Mouse (Mus musculus): ENCODE measurements around the gene Rln3.

The Rln3 gene

GRCm38 (mm10) chr8:84012499-84013165 is 32.2 kb downstream of the Rln3 start:
- peak; percentile 18 for DNase-seq

- peak; percentile 32 for DNase-seq
These were observed 32.9 kb downstream of the Rln3 start, which contains the start of gene 2210011C24Rik for GRCm38 (mm10) chr8:84011705-84012498. Gene 2210011C24Rik (minus strand): TSS chr8:84012171.

- DNase-seq, result peak; percentile 60
These were observed 33.9 kb downstream of the Rln3 start for GRCm38 (mm10) chr8:84010625-84011611.

- DNase-seq, result peak; percentile 78
These were observed 34.9 kb downstream of the Rln3 start for GRCm38 (mm10) chr8:84009876-84010275.

GRCm38 (mm10) chr8:84008362-84008761 is 36.4 kb downstream of the Rln3 start:
- DNase-seq, result no peak

GRCm38 (mm10) chr8:84005502-84005901 is 39.3 kb downstream of the Rln3 start:
- peak; percentile 46 for DNase-seq

GRCm38 (mm10) chr8:84004533-84005201 is 40.1 kb downstream of the Rln3 start:
- DNase-seq, result peak; percentile 94

- peak; percentile 29 for DNase-seq
These were observed 41.1 kb downstream of the Rln3 start for GRCm38 (mm10) chr8:84003612-84004246.

GRCm38 (mm10) chr8:84002957-84003611 is 41.7 kb downstream of the Rln3 start:
- peak; percentile 60 for DNase-seq

GRCm38 (mm10) chr8:84001281-84002000 is 43.4 kb downstream of the Rln3 start, which contains the start of gene 1700067K01Rik:
Gene 1700067K01Rik (plus strand): TSS chr8:84001502.
- peak; percentile 38 for DNase-seq

GRCm38 (mm10) chr8:83999825-84000224 is 45.0 kb downstream of the Rln3 start:
- no peak for DNase-seq

GRCm38 (mm10) chr8:83999057-83999705 is 45.6 kb downstream of the Rln3 start:
- DNase-seq, result peak; percentile 46

- DNase-seq, result peak; percentile 62
These were observed 46.4 kb downstream of the Rln3 start for GRCm38 (mm10) chr8:83998231-83999056.

GRCm38 (mm10) chr8:83997511-83998141 is 47.2 kb downstream of the Rln3 start, which contains the start of gene Samd1:
Gene Samd1 (plus strand): TSS chr8:83997672.
- DNase-seq, result peak; percentile 70

- DNase-seq, result peak; percentile 82
These were observed 48.0 kb downstream of the Rln3 start for GRCm38 (mm10) chr8:83996567-83997505.

- DNase-seq, result peak; percentile 74
These were observed 48.8 kb downstream of the Rln3 start for GRCm38 (mm10) chr8:83995973-83996372.

- no peak for DNase-seq
These were observed 50.8 kb downstream of the Rln3 start for GRCm38 (mm10) chr8:83994030-83994429.

All from cerebellum, adult 11-12 months (tissue).